Mouse (Mus musculus) testis, adult 2 months (tissue): ENCODE results near the gene Kat8. TPM values are rescaled to one million over a fixed set of nuclear protein-coding genes. Genes with fewer than 3 reads are reported as not detected.
"Not testable (repeated sequence)": the region's sequence is repeated elsewhere in the genome, so short reads cannot be mapped to it uniquely, and the experiment has no call there.

ENCODE experiments used
- H3K27ac ChIP-seq: fragments of 200-500 bp; 2 replicates; pipeline ENCODE4 v1.5.1; 2012; ENCODE audit warnings: low read depth, low read length; ENCODE audit not compliant: control insufficient read depth, insufficient read depth
- H3K27me3 ChIP-seq: fragments of 200-500 bp; 2 replicates; pipeline ENCODE4 v1.6.1; 2012; ENCODE audit warnings: mild to moderate bottlenecking, low read length, moderate library complexity; ENCODE audit not compliant: control insufficient read depth, insufficient read depth
- H3K36me3 ChIP-seq: fragments of 200-500 bp; 2 replicates; pipeline ENCODE4 v1.6.1; 2012; ENCODE audit warnings: mild to moderate bottlenecking, low read length; ENCODE audit not compliant: control insufficient read depth, insufficient read depth
- H3K4me1 ChIP-seq: fragments of 200-500 bp; 2 replicates; pipeline ENCODE4 v1.6.1; 2012; ENCODE audit warnings: low read length; ENCODE audit not compliant: control insufficient read depth, insufficient read depth
- H3K4me3 ChIP-seq: fragments of 200-500 bp; 2 replicates; pipeline ENCODE4 v1.5.1; 2012; ENCODE audit warnings: low read depth, mild to moderate bottlenecking, low read length, moderate library complexity, mixed read lengths; ENCODE audit not compliant: control insufficient read depth
- CTCF ChIP-seq: fragments of 200-500 bp; IDR thresholded peaks from 2 replicates; pipeline ENCODE4 v1.5.1; 2012; ENCODE audit warnings: low read depth, mild to moderate bottlenecking, inconsistent platforms, low read length, moderate library complexity; ENCODE audit not compliant: control insufficient read depth, insufficient read depth, insufficient replicate concordance
- POLR2A ChIP-seq: fragments of 200-500 bp; IDR thresholded peaks from 2 replicates; pipeline ENCODE4 v1.6.1; 2012; ENCODE audit warnings: low read depth, mild to moderate bottlenecking, inconsistent platforms, low read length, moderate library complexity; ENCODE audit not compliant: control insufficient read depth
- polyA plus RNA-seq: library from polyadenylated mRNA; depleted of rRNA; stranded (reverse); fragments of >200 nt; gene quantifications from 2 replicates; pipeline ENCODE4 v1.2.3, GENCODE M21; 2012

Gene Kat8
- polyA plus RNA-seq, 1 experiment = 98.4 TPM

DNA sequence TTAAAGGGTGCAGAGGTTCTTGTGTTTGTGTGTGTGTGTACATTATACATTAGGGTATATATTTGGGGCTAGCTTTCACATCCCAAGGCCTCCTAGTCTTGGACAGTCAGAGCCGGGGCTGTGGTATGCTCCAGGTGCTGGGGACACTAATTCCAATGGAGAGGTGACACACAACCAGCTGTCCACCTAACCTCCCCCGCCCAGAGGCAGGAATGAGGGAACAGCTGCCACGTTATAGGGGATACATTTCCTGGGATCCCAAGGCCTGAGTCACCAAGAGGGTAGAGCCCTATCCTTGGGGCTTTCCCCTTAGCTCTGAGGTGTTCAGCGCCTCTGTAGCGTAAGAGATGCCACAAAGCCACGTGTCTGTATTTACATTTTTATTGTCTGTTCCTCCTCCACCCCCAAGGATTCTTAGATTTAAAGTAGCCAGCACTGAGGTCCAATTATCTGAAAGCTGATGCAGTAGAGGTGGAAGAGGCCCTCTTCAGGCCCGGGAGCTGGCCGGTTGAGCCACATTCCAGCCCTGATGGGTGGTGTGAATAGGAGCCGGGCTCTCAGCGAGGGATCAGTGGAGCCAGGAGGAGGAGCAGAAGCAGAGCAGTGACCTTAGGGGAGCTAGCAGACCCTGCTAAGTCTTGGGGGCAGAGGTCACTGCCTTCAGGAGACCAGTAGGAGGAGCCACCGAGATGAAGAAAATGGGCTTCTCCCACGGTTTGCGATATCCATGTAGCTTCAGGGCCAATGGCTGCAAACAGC, 20.1 kb downstream of the Kat8 start:
- H3K4me1 ChIP-seq = peaks cover 26% of the 10 kb centered on the region
- H3K27me3 ChIP-seq = no peaks in the 10 kb centered on the region
- no peak overlapping the region for H3K27ac ChIP-seq
- TF ChIP-seq POLR2A = no peak
- no peaks in the 10 kb centered on the region for H3K36me3 ChIP-seq
- H3K4me3 ChIP-seq = no peak overlapping the region

- H3K4me1 ChIP-seq = peaks cover 20% of the 10 kb centered on the region
- H3K36me3 ChIP-seq = no peaks in the 10 kb centered on the region
- no peaks in the 10 kb centered on the region for H3K27me3 ChIP-seq
- TF ChIP-seq CTCF = no peak
- no peak for TF ChIP-seq POLR2A
- no peak overlapping the region for H3K4me3 ChIP-seq
- no peak overlapping the region for H3K27ac ChIP-seq
Observed at GRCm38 (mm10) chr7:127934075-127934474, 21.8 kb downstream of the Kat8 start.

DNA sequence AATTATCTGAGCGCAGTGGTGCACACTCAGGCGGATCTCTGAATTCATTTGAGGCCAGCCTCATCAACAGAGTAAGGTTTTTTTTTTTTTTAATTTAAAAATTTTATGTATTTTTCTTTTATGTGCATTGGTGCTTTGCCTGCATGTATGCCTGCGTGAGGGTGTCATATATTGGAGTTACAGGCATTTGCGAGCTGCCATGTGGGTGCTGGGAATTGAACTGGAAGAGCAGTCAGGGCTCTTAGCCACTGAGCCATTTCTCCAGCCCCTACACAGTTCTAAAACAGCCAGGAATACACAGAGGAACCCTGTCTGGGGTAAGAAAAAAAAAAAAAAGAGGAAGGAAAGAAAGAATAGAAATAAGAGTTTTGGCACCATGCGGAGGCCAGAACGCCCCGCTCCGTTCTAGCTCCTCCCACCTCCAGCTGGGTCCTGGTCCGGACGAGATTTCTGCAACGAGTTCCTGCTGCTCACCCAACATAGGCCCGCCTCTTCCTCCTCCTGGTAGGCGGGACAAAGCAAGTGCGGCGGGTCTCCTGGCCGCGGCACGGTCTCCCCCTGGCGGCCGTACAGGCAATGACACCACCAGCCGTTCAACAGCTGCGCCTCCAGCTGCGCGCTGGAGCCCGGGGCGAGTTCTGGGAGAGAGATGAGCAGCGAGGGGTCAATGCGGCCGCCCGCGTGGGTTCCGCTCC, 22.9 kb downstream of the Kat8 start:
- H3K4me1 ChIP-seq = peaks cover 14% of the 10 kb centered on the region

GRCm38 (mm10) chr7:127935748-127936159, 23.4 kb downstream of the Kat8 start:
- TF ChIP-seq POLR2A (no peak), CTCF (no peak)
- Histone ChIP-seq H3K4me3 (peak overlapping the region; percentile 86), H3K4me1 (peaks cover 12% of the 10 kb centered on the region), H3K36me3 (no peaks in the 10 kb centered on the region), H3K27me3 (no peaks in the 10 kb centered on the region), H3K27ac (peak overlapping the region; percentile 62)

More for the DNA sequence above, 22.9 kb downstream of the Kat8 start:
- H3K27ac ChIP-seq = peak overlapping the region; percentile 62
- TF ChIP-seq CTCF (peak; percentile 96), POLR2A (peak; percentile 37; the same call in 1 of the 2 replicates)
- no peaks in the 10 kb centered on the region for H3K27me3 ChIP-seq
- H3K4me3 ChIP-seq = peak overlapping the region; percentile 86
- H3K36me3 ChIP-seq = no peaks in the 10 kb centered on the region

DNA sequence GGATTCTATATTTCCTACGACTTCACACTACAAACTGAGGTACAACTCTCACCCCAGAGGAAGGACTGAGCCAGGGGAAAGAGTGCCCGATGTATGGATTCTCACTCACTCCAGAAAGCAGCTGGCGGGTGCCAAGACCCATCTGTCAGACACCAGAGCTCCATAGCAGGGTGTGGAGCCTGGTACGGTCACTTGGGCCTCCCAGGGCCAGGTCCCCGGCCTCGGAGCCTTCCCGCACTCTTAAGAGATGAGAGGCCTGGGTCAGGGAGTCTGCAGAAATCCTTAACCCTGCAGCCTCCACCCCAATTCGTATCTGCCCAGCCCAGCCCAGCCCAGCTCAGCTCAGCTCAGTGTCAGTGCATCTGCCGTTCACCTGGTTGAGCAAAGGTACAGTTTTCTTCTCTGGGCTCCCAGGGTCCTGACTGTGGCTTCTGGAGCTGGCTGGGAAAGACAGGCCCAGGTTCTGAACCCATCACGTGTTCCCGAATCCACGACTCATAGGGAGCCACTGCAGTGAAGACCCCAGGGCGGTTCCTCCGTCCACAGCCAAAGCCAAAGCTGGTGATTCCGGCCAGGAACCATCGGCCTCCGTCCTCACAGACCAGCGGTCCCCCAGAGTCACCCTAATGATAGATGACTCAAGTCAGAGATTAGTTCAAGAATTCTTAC, 24.0 kb downstream of the Kat8 start:
- Histone ChIP-seq H3K27ac (peak overlapping the region; percentile 4; the same call in 1 of the 2 replicates), H3K27me3 (no peaks in the 10 kb centered on the region), H3K4me3 (peak overlapping the region; percentile 86), H3K36me3 (no peaks in the 10 kb centered on the region), H3K4me1 (peaks cover 12% of the 10 kb centered on the region)
- TF ChIP-seq CTCF (no peak), POLR2A (no peak)

DNA sequence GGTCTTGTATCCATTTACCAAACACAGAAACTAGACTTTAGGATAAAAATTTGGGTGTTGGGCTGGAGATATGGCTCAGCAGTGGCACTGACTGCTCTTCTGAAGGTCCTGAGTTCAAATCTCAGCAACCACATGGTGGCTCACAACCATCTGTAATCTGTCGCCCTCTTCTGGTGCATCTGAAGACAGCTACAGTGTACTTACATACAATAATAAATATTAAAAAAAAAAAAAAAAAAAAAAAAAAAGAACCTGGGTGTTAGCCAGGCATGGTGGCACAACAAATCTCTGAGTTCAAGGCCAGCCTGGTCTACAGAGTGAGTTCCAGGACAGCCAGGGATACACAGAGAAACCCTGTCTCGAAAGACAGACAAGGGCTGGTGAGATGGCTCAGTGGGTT, 29.8 kb downstream of the Kat8 start:
- H3K36me3 ChIP-seq, H3K27me3 ChIP-seq, H3K4me1 ChIP-seq, H3K4me3 ChIP-seq, H3K27ac ChIP-seq: not testable (repeated sequence)

DNA sequence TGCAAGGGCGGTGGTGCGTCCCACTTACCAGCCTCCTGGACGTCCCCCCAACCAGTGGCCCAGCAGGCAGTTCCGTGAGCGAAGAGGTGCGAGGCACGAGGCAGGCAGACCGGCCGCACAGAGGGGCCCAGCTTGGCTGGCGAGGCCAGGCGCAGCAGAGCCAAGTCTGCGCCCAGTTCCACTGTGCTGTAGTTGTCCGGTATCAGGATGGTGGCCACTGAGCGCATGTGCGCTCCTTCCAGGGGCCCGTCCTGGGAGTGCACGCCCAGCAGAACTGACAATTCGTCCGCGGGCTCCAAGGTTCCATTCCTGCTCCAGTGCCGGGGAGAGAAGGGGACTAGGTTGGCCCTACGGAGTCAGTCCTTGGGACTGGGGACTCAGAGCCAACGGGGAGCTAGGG, 32.3 kb downstream of the Kat8 start:
- Histone ChIP-seq H3K27me3 (no peaks in the 10 kb centered on the region), H3K36me3 (no peaks in the 10 kb centered on the region), H3K4me3 (peak overlapping the region; percentile 53), H3K4me1 (peaks cover 9% of the 10 kb centered on the region), H3K27ac (no peak overlapping the region)
- TF ChIP-seq CTCF (no peak), POLR2A (no peak)
